Mouse (Mus musculus) embryonic facial prominence, embryonic 14.5 days (tissue): ENCODE data around the gene Pou5f1. TPM values are rescaled to one million over a fixed set of nuclear protein-coding genes. Genes with fewer than 3 reads are reported as not detected.

Experiments used
- ATAC-seq: fragments of 200-750 bp; cut with Nextera tagmentation; 2 replicates; pipeline ENCODE4 v1.8.0; 2017; ENCODE audit warnings: low read depth, moderate number of reproducible peaks, moderate TSS enrichment
- DNase-seq: peaks from one replicate; pipeline ENCODE4 v3.0.0-alpha.2; 2015; ENCODE audit warnings: low spot score
- H3K27ac ChIP-seq: fragments of 300-500 bp; sonication (generic); replicated peaks from 2 replicates; pipeline ENCODE4 v1.5.1; 2014; ENCODE audit warnings: low read depth, mild to moderate bottlenecking, low read length, moderate library complexity
- H3K27me3 ChIP-seq: fragments of 300-500 bp; sonication (generic); replicated peaks from 2 replicates; pipeline ENCODE4 v1.6.1; 2014; ENCODE audit warnings: low read length; ENCODE audit not compliant: control insufficient read depth, insufficient read depth
- H3K36me3 ChIP-seq: fragments of 300-500 bp; sonication (generic); 2 replicates; pipeline ENCODE4 v1.6.1; 2014; ENCODE audit warnings: low read length, mixed read lengths; ENCODE audit not compliant: control insufficient read depth, insufficient read depth
- H3K4me1 ChIP-seq: fragments of 300-500 bp; sonication (generic); 2 replicates; pipeline ENCODE4 v1.6.1; 2014; ENCODE audit warnings: antibody characterized with exemption, low read length; ENCODE audit not compliant: control insufficient read depth, insufficient read depth
- H3K4me2 ChIP-seq: fragments of 300-500 bp; sonication (generic); 2 replicates; pipeline ENCODE4 v1.6.1; 2014; ENCODE audit warnings: low read depth, mild to moderate bottlenecking, low read length, moderate library complexity, mixed read lengths
- H3K4me3 ChIP-seq: fragments of 300-500 bp; sonication (generic); 2 replicates; pipeline ENCODE4 v1.5.1; 2014; ENCODE audit warnings: low read depth, mild to moderate bottlenecking, low read length
- H3K9ac ChIP-seq: fragments of 300-500 bp; sonication (generic); 2 replicates; pipeline ENCODE4 v1.6.1; 2014; ENCODE audit warnings: low read depth, mild to moderate bottlenecking, low read length, moderate library complexity, mixed read lengths
- H3K9me3 ChIP-seq: fragments of 300-500 bp; sonication (generic); 2 replicates; pipeline ENCODE4 v1.6.1; 2016; ENCODE audit warnings: low read length; ENCODE audit not compliant: control insufficient read depth
- WGBS: fragments of 180-500 bp; shearing (Covaris S2); extraction: QIAGEN DNeasy Blood & Tissue Kit; methylation state at CpG from one replicate; pipeline ENCODE4 v1.1.7; 2014; 5-methylcytosine and 5-hydroxymethylcytosine counted together
- polyA plus RNA-seq: library from polyadenylated mRNA; unstranded; fragments of >200 nt; fragmentation: Nextera tagmentation; extraction: Ambion mirVana; gene quantifications from 2 replicates; pipeline ENCODE4 v1.2.1, GENCODE M21; 2014

The Pou5f1 gene
- polyA plus RNA-seq, 1 experiment from 2014 or later, result not detected

DNA sequence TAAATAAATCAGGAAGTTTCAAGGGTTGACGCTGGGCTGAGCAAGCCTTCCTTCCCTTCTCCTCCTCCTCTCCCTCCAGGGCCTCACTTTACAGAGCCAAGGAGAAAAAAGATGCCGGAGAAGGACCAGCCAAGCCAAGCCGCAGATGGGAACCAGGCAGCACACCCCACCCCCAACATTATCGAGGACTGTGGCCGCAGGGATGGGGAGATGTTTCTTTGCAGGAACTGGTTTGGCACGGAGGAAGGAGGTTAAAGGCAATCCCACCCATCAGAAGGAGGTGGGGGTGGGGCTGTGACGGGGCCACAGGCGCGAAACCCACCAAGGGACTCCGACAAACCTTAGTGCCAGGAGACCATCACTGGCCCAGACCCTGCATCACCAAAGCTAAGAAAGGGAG, 19.1 kb upstream of the Pou5f1 start:
- WGBS, result 42% methylated on average over 10 of the region's 10 CpGs

GRCm38 (mm10) chr17:35488041-35488440, 17.8 kb upstream of the Pou5f1 start:
- Histone ChIP-seq H3K4me1 (no peaks in the 10 kb centered on the region), H3K27ac (no peak overlapping the region), H3K4me3 (no peak overlapping the region), H3K9me3 (no peaks in the 10 kb centered on the region), H3K9ac (no peak overlapping the region), H3K36me3 (no peaks in the 10 kb centered on the region), H3K4me2 (no peak overlapping the region), H3K27me3 (no peaks in the 10 kb centered on the region)
- no peak for ATAC-seq
- DNase-seq, result no peak
- WGBS, result 100% methylated on average over 2 of the region's 2 CpGs

More for the DNA sequence above, 19.1 kb upstream of the Pou5f1 start:
- Histone ChIP-seq H3K4me1 (no peaks in the 10 kb centered on the region), H3K9ac (no peak overlapping the region), H3K4me3 (no peak overlapping the region), H3K9me3 (no peaks in the 10 kb centered on the region), H3K4me2 (0 out of 2 replicates have a peak overlapping the region, but pooled peaks have one; percentile 8), H3K27me3 (no peaks in the 10 kb centered on the region), H3K27ac (no peak overlapping the region), H3K36me3 (no peaks in the 10 kb centered on the region)
- peak; percentile 24 for DNase-seq
- no peak for ATAC-seq

DNA sequence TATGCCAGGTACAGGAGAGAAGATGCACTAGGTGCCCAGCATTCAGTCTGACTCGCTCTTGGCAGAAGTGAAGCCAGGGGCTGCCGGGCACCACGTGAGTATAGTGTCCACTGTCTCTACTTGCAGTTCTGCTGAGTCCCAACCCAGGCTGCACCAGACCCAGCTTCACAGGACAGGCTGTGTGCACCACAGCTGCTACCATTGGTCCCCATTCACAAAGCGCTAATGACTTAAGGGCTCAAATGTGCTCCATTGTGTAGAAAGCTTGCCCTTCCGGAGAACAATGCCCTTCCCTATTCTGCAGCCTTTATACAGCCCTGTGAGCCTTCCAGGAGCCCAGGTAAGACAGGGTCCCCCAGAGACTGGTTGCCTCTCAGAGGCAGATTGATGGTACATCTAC, 15.5 kb upstream of the Pou5f1 start:
- Histone ChIP-seq H3K4me2 (no peak overlapping the region), H3K27me3 (no peaks in the 10 kb centered on the region)
- 62% methylated on average over 5 of the region's 5 CpGs for WGBS

GRCm38 (mm10) chr17:35497124-35497523, 8.7 kb upstream of the Pou5f1 start:
- H3K4me3 ChIP-seq, result no peak overlapping the region
- WGBS, result 97% methylated on average over 7 of the region's 7 CpGs

More for the DNA sequence above, 15.5 kb upstream of the Pou5f1 start:
- Histone ChIP-seq H3K4me1 (no peaks in the 10 kb centered on the region), H3K36me3 (no peaks in the 10 kb centered on the region), H3K9me3 (no peaks in the 10 kb centered on the region), H3K9ac (no peak overlapping the region), H3K27ac (no peak overlapping the region), H3K4me3 (no peak overlapping the region)
- DNase-seq (no peak), ATAC-seq (no peak)

DNA sequence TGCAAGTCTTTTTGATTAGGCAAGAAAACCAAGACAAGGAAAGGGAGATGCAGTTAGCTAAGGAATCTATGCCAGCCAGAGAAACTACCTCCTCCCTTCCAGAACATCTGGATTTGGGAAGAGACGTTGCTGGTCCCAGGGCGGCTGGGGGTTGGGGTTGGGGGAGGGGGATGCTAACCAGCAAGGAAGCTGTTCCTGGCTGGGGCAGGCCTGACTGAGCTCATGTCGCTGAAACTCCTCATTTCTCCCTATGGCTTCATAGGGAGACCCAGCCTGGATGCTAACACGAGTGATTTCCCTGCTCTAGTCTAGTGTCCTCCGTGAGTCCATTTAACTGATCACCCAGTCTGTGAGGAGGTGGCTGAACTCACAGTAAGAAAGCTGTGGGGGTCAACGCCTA, 3.6 kb upstream of the Pou5f1 start:
- WGBS, result 6% methylated on average over 6 of the region's 6 CpGs
- Histone ChIP-seq H3K4me2 (no peak overlapping the region), H3K27me3 (peaks cover 22% of the 10 kb centered on the region), H3K4me3 (no peak overlapping the region), H3K36me3 (no peaks in the 10 kb centered on the region), H3K9me3 (no peaks in the 10 kb centered on the region), H3K27ac (peak overlapping the region; percentile 75), H3K4me1 (peaks cover 10% of the 10 kb centered on the region), H3K9ac (0 out of 2 replicates have a peak overlapping the region, but pooled peaks have one; percentile 27)
- no peak for ATAC-seq
- DNase-seq, result peak; percentile 45

More at GRCm38 (mm10) chr17:35497124-35497523, 8.7 kb upstream of the Pou5f1 start:
- no peaks in the 10 kb centered on the region for H3K36me3 ChIP-seq
- H3K9ac ChIP-seq, result no peak overlapping the region
- no peak overlapping the region for H3K4me2 ChIP-seq
- no peaks in the 10 kb centered on the region for H3K27me3 ChIP-seq
- no peak for ATAC-seq
- H3K4me1 ChIP-seq, result peaks cover 5% of the 10 kb centered on the region; the same call in 1 of the 2 replicates
- no peaks in the 10 kb centered on the region for H3K9me3 ChIP-seq
- DNase-seq, result no peak
- no peak overlapping the region for H3K27ac ChIP-seq

DNA sequence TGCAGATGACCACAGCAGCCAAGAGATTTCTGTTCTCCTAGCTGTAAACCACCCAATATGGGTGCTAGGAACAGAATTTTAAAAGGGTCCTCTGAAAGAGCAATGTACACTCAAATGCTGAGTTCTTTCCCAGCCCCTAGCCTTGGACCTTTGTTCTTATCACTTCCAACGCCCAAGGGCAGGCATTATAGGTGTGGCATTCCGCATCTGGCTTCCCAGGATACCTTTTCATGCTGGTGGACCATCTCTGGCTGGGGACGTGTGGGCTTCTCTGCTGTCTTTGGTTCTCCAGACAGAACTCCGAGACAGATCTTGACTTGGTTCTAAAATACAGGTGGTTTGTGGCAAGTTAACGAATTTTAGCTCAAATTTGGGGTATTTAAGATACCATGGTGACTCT, 3.1 kb upstream of the Pou5f1 start:
- peaks cover 27% of the 10 kb centered on the region for H3K27me3 ChIP-seq
- DNase-seq, result no peak
- peaks cover 10% of the 10 kb centered on the region for H3K4me1 ChIP-seq
- ATAC-seq, result no peak
- H3K4me3 ChIP-seq, result no peak overlapping the region
- no peaks in the 10 kb centered on the region for H3K9me3 ChIP-seq
- no peaks in the 10 kb centered on the region for H3K36me3 ChIP-seq
- H3K27ac ChIP-seq, result peak overlapping the region; percentile 75
- no peak overlapping the region for H3K9ac ChIP-seq
- no peak overlapping the region for H3K4me2 ChIP-seq
- WGBS, result 53% methylated on average over 5 of the region's 5 CpGs

DNA sequence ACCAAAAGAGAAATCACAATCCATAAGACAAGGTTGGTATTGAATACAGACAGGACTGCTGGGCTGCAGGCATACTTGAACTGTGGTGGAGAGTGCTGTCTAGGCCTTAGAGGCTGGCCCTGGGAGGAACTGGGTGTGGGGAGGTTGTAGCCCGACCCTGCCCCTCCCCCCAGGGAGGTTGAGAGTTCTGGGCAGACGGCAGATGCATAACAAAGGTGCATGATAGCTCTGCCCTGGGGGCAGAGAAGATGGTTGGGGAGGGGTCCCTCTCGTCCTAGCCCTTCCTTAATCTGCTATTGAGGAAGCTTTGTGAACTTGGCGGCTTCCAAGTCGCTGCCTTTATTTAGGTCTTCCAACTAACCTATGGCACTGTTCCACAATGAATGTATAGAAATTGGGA, 2.0 kb upstream of the Pou5f1 start:
- no peak overlapping the region for H3K27ac ChIP-seq
- no peak for DNase-seq
- 32% methylated on average over 5 of the region's 5 CpGs for WGBS
- H3K9me3 ChIP-seq, result no peaks in the 10 kb centered on the region
- H3K4me3 ChIP-seq, result no peak overlapping the region
- ATAC-seq, result no peak
- no peak overlapping the region for H3K4me2 ChIP-seq
- no peak overlapping the region for H3K9ac ChIP-seq
- H3K27me3 ChIP-seq, result peaks cover 31% of the 10 kb centered on the region
- H3K36me3 ChIP-seq, result no peaks in the 10 kb centered on the region
- H3K4me1 ChIP-seq, result peaks cover 10% of the 10 kb centered on the region

GRCm38 (mm10) chr17:35504628-35505481, 963 bp upstream of the Pou5f1 start:
- Histone ChIP-seq H3K9me3 (no peaks in the 10 kb centered on the region), H3K4me1 (peaks cover 10% of the 10 kb centered on the region), H3K4me3 (no peak overlapping the region), H3K4me2 (no peak overlapping the region), H3K9ac (no peak overlapping the region), H3K27me3 (peaks cover 31% of the 10 kb centered on the region), H3K36me3 (no peaks in the 10 kb centered on the region), H3K27ac (no peak overlapping the region)
- DNase-seq (no peak), ATAC-seq (no peak)
- 26% methylated on average over 8 of the region's 8 CpGs for WGBS

- H3K4me3 ChIP-seq, result no peak overlapping the region
- ATAC-seq, result no peak
- peaks cover 31% of the 10 kb centered on the region for H3K27me3 ChIP-seq
- H3K27ac ChIP-seq, result no peak overlapping the region
- no peak overlapping the region for H3K4me2 ChIP-seq
- H3K9me3 ChIP-seq, result no peaks in the 10 kb centered on the region
- no peaks in the 10 kb centered on the region for H3K36me3 ChIP-seq
- no peak overlapping the region for H3K9ac ChIP-seq
- 14% methylated on average over 10 of the region's 10 CpGs for WGBS
- no peak for DNase-seq
- H3K4me1 ChIP-seq, result peaks cover 7% of the 10 kb centered on the region
Measured at GRCm38 (mm10) chr17:35506881-35507280, 1.1 kb downstream of the Pou5f1 start.
